Mouse (Mus musculus) intestine, embryonic 14.5 days (tissue): Measurements from ENCODE around the gene Eya2. TPM values are rescaled to one million over a fixed set of nuclear protein-coding genes. Genes with fewer than 3 reads are reported as not detected.

Experiments
- ATAC-seq: fragments of 200-750 bp; cut with Nextera tagmentation; replicated peaks from 2 replicates; pipeline ENCODE4 v1.8.0; 2017; ENCODE audit warnings: low read depth, moderate number of reproducible peaks, moderate TSS enrichment, moderate library complexity; ENCODE audit not compliant: low FRiP score, low TSS enrichment
- DNase-seq: peaks from one replicate; pipeline ENCODE4 v3.0.0-alpha.2; 2018; ENCODE audit warnings: low spot score
- H3K27ac ChIP-seq: fragments of 300-500 bp; sonication (generic); 2 replicates; pipeline ENCODE4 v1.5.1; 2014; ENCODE audit warnings: low read depth, mild to moderate bottlenecking, control low read depth
- H3K27me3 ChIP-seq: fragments of 300-500 bp; sonication (generic); replicated peaks from 2 replicates; pipeline ENCODE4 v1.6.1; 2014; ENCODE audit warnings: low read length, control low read depth; ENCODE audit not compliant: control insufficient read depth, insufficient read depth
- H3K36me3 ChIP-seq: fragments of 300-500 bp; sonication (generic); 2 replicates; pipeline ENCODE4 v1.6.1; 2014; ENCODE audit warnings: low read length, control low read depth; ENCODE audit not compliant: control insufficient read depth, insufficient read depth
- H3K4me1 ChIP-seq: fragments of 300-500 bp; sonication (generic); replicated peaks from 2 replicates; pipeline ENCODE4 v1.6.1; 2014; ENCODE audit warnings: low read length, control low read depth, mixed read lengths; ENCODE audit not compliant: control insufficient read depth, insufficient read depth
- H3K4me2 ChIP-seq: fragments of 300-500 bp; sonication (generic); 2 replicates; pipeline ENCODE4 v1.6.1; 2014; ENCODE audit warnings: low read length
- H3K4me3 ChIP-seq: fragments of 300-500 bp; sonication (generic); 2 replicates; pipeline ENCODE4 v1.5.1; 2014; ENCODE audit warnings: low read depth, low read length, control low read depth, mixed read lengths
- H3K9ac ChIP-seq: fragments of 300-500 bp; sonication (generic); 2 replicates; pipeline ENCODE4 v1.6.1; 2014; ENCODE audit warnings: mild to moderate bottlenecking, low read length
- H3K9me3 ChIP-seq: fragments of 300-500 bp; sonication (generic); 2 replicates; pipeline ENCODE4 v1.6.1; 2016; ENCODE audit warnings: low read length, control low read depth; ENCODE audit not compliant: control insufficient read depth
- WGBS: fragments of 180-500 bp; shearing (Covaris S2); extraction: QIAGEN DNeasy Blood & Tissue Kit; methylation state at CpG from one replicate; pipeline ENCODE4 v1.1.7; 2014; 5-methylcytosine and 5-hydroxymethylcytosine counted together
- polyA plus RNA-seq: library from polyadenylated mRNA; unstranded; fragments of >200 nt; fragmentation: Nextera tagmentation; extraction: Ambion mirVana; gene quantifications from 2 replicates; pipeline ENCODE4 v1.2.1, GENCODE M21; 2014

Gene Eya2
- polyA plus RNA-seq, 1 experiment from 2014 or later = 0.85 TPM

DNA sequence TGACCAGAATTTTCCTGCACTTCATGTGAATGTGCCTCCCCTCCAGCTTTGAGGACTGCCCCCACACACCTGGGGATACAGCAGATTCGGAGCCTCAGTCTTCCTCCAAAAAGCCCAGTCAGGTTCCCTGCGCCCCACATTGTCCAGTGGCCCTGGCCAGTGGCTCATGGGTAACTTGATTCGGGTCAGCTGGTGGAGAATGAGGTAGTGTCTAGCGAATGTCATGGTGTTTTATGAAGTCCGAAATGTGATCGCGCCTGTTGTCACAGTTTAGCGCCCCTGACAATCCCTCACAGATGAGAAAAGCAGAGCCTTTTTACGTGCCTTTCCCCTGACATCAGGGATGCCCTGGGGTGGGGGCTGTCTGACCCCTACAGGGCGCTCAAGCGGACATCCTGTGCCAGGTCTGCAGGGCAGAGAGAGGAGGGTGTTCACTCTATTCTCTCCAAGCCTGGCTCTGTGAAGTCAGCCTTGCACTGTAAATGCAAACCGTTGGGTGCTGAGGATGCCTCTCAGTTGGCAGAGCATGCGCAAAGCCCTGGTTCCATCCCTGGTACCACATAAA lies 164.7 kb downstream of the Eya2 start:
- H3K27ac ChIP-seq = no peak overlapping the region
- no peaks in the 10 kb centered on the region for H3K4me1 ChIP-seq
- H3K9ac ChIP-seq = no peak overlapping the region
- no peak overlapping the region for H3K4me2 ChIP-seq
- DNase-seq = no peak
- no peak for ATAC-seq
- 86% methylated on average over 13 of the region's 13 CpGs for WGBS
- no peaks in the 10 kb centered on the region for H3K9me3 ChIP-seq
- no peak overlapping the region for H3K4me3 ChIP-seq
- H3K36me3 ChIP-seq = no peaks in the 10 kb centered on the region
- no peaks in the 10 kb centered on the region for H3K27me3 ChIP-seq

DNA sequence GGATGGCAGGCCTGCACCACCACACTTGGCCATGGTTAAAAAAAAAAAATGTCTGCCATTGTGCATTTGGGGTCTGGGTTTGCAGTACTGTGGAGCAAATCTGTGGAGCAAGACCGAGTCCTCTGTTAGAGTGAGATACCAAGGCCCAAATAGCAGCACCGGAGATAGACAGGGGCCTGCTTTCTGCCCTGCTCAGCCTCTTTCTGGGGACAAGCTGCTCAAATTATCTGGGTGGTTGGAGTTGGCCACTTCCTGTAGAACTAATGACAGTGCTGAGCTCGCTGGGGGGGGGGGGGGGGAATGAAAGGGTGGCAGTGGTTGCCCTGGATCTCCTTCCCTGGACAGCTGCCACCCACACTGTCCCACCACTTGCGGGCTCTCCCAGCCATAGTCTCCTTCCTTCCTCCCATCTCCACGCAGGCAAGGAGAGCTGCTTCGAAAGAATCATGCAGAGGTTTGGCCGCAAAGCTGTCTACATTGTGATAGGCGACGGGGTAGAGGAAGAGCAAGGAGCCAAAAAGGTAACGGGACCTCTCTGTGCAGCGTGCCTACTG lies 174.1 kb downstream of the Eya2 start:
- Histone ChIP-seq H3K4me3 (no peak overlapping the region), H3K4me2 (no peak overlapping the region), H3K9me3 (no peaks in the 10 kb centered on the region), H3K27me3 (no peaks in the 10 kb centered on the region), H3K4me1 (no peaks in the 10 kb centered on the region), H3K36me3 (no peaks in the 10 kb centered on the region), H3K27ac (no peak overlapping the region), H3K9ac (no peak overlapping the region)
- ATAC-seq = no peak
- no peak for DNase-seq
- WGBS = 64% methylated on average over 11 of the region's 11 CpGs

DNA sequence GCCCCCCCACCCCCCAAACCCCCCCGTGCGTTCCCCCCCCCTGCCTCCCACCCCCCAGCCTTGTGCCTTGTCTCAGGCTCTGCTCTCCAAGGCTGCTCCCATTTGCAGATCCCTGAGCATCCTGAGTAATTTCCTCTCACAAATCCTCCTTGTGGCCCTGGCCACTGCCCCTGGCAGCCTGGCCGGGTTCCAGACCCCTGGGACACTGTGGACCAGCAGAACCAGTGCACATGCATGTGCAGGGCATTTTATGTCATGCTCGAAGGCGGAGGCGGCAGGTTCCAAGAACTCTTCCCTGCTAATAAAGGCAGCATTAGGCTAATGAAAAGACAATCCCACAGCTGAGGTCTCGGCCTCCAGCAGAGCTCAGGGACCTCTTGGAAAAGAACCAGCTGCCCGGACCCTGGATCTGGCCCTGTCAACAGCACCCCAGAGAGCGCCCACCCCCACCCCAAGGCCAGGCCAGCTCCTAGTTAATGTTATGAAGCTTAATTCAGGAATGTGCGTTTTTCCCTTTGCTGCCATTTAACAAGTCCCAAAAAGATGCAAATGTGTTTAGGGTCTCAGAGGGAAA lies 174.6 kb downstream of the Eya2 start:
- DNase-seq = no peak
- Histone ChIP-seq H3K27ac (no peak overlapping the region), H3K4me3 (no peak overlapping the region), H3K9me3 (no peaks in the 10 kb centered on the region), H3K9ac (no peak overlapping the region), H3K4me1 (no peaks in the 10 kb centered on the region), H3K4me2 (no peak overlapping the region), H3K27me3 (no peaks in the 10 kb centered on the region), H3K36me3 (no peaks in the 10 kb centered on the region)
- no peak for ATAC-seq
- WGBS = 58% methylated on average over 8 of the region's 10 CpGs

DNA sequence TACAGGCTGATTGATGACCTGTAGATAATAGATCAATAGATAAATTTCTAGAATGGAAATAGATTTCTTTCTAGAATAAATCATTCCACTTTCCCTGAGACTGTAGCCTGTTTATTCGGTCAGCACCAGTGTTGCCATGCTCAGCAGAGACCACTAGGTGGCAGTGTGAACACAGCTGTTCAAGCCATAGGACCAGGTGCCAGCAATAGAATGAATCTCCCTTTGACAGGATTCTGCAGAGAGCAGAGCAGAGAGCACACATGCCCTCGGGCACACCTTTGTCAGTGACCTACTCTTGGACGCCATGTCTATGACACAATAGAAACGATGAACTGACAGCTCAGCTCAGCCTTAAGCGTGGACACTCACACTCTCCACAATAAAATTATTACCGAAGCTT lies 184.1 kb downstream of the Eya2 start:
- Histone ChIP-seq H3K4me3 (no peak overlapping the region), H3K27ac (no peak overlapping the region), H3K4me1 (no peaks in the 10 kb centered on the region; the same call in 1 of the 2 replicates), H3K9ac (no peak overlapping the region), H3K4me2 (no peak overlapping the region), H3K27me3 (no peaks in the 10 kb centered on the region), H3K36me3 (peaks cover 17% of the 10 kb centered on the region), H3K9me3 (no peaks in the 10 kb centered on the region)
- DNase-seq = peak; percentile 88
- peak; percentile 48; the same call in 1 of the 2 replicates for ATAC-seq
- 23% methylated on average over 6 of the region's 6 CpGs for WGBS

DNA sequence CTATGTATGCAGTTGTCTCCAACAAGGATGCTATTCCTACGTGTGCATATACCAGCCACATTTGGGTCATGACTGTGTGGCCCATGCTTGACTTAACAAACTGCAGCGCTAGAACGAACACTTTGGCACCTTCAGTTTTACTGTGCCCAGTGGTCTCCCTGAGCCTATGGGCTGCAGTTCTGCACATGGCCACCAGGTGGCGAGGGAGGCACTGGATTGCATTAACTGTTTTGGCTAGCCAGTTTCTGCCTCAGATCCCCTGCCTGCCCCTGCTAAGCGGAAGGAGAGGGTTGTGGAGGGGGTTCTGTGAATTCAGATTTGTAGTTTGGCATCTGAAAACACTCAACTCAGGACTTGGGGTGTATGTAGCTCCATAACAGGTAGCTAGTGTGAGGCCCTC lies 187.5 kb downstream of the Eya2 start:
- H3K4me3 ChIP-seq = no peak overlapping the region
- no peaks in the 10 kb centered on the region for H3K9me3 ChIP-seq
- 46% methylated on average over 5 of the region's 5 CpGs for WGBS
- no peak overlapping the region for H3K9ac ChIP-seq
- peaks cover 47% of the 10 kb centered on the region for H3K36me3 ChIP-seq
- H3K27ac ChIP-seq = no peak overlapping the region
- H3K27me3 ChIP-seq = no peaks in the 10 kb centered on the region
- DNase-seq (peak; percentile 94), ATAC-seq (peak; percentile 10; the same call in 1 of the 2 replicates)
- no peak overlapping the region for H3K4me2 ChIP-seq
- no peaks in the 10 kb centered on the region; the same call in 1 of the 2 replicates for H3K4me1 ChIP-seq

DNA sequence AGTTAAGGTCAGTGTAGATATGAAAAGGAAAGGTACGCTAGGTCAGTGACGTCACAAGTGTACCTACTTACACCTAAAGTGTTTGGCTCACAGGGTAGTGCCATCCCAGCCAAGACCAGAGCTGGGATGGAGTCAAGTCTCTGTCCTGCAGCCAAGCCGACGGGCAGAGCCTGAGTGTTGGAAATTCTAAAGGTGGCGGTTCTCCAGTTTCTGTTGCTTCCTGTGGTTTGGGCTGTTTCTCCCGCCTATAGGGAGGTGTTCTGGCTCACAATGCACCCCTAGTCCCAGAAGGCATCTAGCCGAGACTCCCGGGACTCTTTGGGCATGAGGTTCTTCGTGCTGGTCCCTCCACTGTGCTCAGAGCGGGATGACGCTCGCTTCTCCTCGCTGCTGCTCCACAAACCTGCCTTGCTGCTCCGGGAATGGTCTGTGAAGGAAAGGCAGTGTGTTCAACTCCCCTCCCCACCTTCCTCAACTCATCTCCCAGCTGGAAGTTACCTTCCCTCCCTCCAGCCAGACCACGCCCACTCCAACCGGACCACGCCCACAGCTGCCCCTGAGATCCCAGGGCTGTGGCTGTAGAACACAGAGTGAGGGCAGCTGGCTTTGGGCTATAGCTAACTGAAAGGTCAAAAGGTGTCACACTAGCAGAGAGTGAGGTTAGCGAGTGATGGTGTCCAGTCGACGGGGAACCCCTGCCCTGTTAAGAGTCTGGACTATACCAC lies 190.6 kb downstream of the Eya2 start:
- H3K27ac ChIP-seq = no peak overlapping the region
- ATAC-seq (no peak), DNase-seq (no peak)
- H3K4me1 ChIP-seq = no peaks in the 10 kb centered on the region
- H3K4me2 ChIP-seq = no peak overlapping the region
- H3K4me3 ChIP-seq = no peak overlapping the region
- no peaks in the 10 kb centered on the region for H3K9me3 ChIP-seq
- 84% methylated on average over 20 of the region's 20 CpGs for WGBS
- no peak overlapping the region for H3K9ac ChIP-seq
- no peaks in the 10 kb centered on the region for H3K27me3 ChIP-seq
- H3K36me3 ChIP-seq = peaks cover 77% of the 10 kb centered on the region

DNA sequence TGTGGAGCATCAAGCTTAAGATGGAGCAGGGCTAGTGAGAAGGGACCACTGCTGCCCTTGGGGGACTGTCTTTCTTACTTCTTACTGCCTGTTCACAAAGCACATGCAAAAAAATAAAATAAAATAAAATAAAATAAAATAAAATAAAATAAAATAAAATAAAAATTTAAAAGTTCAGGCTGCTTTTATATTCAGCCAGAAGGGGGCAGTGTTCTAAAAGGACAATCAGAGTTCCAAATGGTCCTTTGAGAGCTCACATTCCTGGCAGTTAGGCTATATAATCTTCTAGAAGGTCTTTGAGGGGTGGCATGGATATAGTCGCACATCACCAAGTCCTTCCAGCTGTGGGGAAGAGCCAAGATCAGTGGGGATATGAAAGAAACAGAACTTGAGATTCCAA lies 191.6 kb downstream of the Eya2 start:
- DNase-seq (no peak), ATAC-seq (no peak)
- no peak overlapping the region for H3K4me3 ChIP-seq
- no peak overlapping the region for H3K27ac ChIP-seq
- no peaks in the 10 kb centered on the region for H3K27me3 ChIP-seq
- WGBS = 76% methylated on average over 1 of the region's 1 CpGs
- H3K4me1 ChIP-seq = no peaks in the 10 kb centered on the region; the same call in 1 of the 2 replicates
- peaks cover 85% of the 10 kb centered on the region for H3K36me3 ChIP-seq
- H3K9me3 ChIP-seq = no peaks in the 10 kb centered on the region
- no peak overlapping the region for H3K9ac ChIP-seq
- H3K4me2 ChIP-seq = no peak overlapping the region

DNA sequence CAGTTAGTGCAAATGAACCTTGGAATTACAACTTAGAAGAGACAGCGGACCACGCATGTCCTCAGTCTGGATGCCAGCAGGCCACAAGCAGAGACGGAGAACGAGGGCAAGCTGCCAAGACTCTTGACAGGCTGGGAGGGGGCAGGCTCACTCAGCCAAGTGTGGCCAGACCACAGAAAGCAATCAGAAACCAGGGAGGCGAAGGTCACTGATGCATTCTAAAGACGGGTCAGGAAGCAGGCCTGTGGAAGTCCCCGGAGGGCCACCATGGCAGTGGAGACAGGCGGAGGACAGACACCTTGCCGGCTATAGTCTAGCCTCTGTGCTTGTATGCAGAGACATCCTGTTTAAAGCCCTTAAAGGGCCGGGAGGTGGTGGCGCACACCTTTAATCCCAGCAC lies 193.2 kb downstream of the Eya2 start:
- Histone ChIP-seq H3K9ac (no peak overlapping the region), H3K9me3 (no peaks in the 10 kb centered on the region), H3K27me3 (no peaks in the 10 kb centered on the region), H3K36me3 (peaks cover 93% of the 10 kb centered on the region), H3K4me1 (no peaks in the 10 kb centered on the region; the same call in 1 of the 2 replicates), H3K4me2 (no peak overlapping the region), H3K27ac (no peak overlapping the region), H3K4me3 (no peak overlapping the region)
- ATAC-seq (no peak), DNase-seq (no peak)
- WGBS = 61% methylated on average over 11 of the region's 11 CpGs
